9 mouse cellular contexts compared by ENCODE assay signal in the genomic region with DNA sequence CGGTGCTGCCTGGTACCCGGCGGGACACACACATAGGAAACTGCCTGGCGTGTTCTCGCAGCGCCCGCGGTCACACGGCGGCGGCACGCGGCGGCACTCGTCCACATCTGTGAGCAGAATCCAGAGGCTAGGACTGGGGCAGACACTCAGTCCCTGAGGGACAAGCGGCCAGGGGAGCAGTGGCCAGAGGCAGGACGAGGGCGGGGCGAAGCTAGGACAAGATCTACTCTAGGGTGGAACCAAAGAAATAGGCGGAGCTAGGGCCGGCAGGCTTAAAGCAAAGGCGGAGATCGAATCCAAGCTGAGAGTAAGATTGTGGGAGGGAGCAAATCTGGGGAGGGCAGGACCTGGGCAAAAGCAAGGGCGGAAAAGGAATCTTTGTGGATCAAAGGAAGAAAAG. TPM values are rescaled to one million over a fixed set of nuclear protein-coding genes. Genes with fewer than 3 reads are reported as not detected.
A peak's percentile ranks its signal among the peaks of the same experiment; 100 is the strongest.
DNase-seq lines count a peak whose midpoint lies in the region; ATAC-seq and TF ChIP-seq lines count a peak whose summit lies in the region.
"Had no signal": no experiment of that assay in that cellular context is flagged by ENCODE, and none has a peak within 500 bp of the region (broad histone marks: within the 10 kb centered on the region; RNA-seq: fewer than 3 reads in every experiment).

No protein-coding gene starts in this region.

- H3K9ac ChIP-seq in hindbrain, embryonic 13.5 days: peak overlapping the region; percentile 49; the same call in 1 of the 2 replicates
- no peak overlapping the region for H3K9ac ChIP-seq in limb, embryonic 14.5 days (ENCODE audit: low read depth, low read length, severe bottlenecking)
- H3K9ac ChIP-seq in midbrain, embryonic 15.5 days: no peak overlapping the region

- peak overlapping the region; percentile 49 for H3K4me2 ChIP-seq in hindbrain, embryonic 13.5 days
- H3K4me2 ChIP-seq in limb, embryonic 14.5 days (replicated peaks; ENCODE audit: low read depth, low read length, severe bottlenecking): peak overlapping the region; percentile 46
- peak overlapping the region; percentile 32 for H3K4me2 ChIP-seq in midbrain, embryonic 15.5 days

- no peak for TF ChIP-seq CTCF in thymus, adult 2 months (IDR thresholded peaks at IDR 0.05; ENCODE audit: borderline replicate concordance, control insufficient read depth, extremely low read depth, insufficient read depth, low read length, poor library complexity)

- no peak for TF ChIP-seq POLR2A in thymus, adult 2 months (IDR thresholded peaks at IDR 0.05; ENCODE audit: control insufficient read depth, extremely low read depth, insufficient read depth, low read length, poor library complexity)
- no peak for TF ChIP-seq POLR2A in limb, embryonic 14.5 days (IDR thresholded peaks at IDR 0.05; ENCODE audit: borderline replicate concordance, extremely low read depth, insufficient read depth, insufficient read length)

- ATAC-seq in hindbrain, embryonic 13.5 days (ENCODE audit: low FRiP score): peak; percentile 18; the same call in 1 of the 2 replicates
- no peak for ATAC-seq in limb, embryonic 14.5 days (ENCODE audit: low FRiP score, low read depth)
- no peak for ATAC-seq in midbrain, embryonic 15.5 days (replicated peaks)

- peaks cover 25% of the 10 kb centered on the region for H3K4me1 ChIP-seq in thymus, adult 2 months (replicated peaks; ENCODE audit: control insufficient read depth, insufficient read depth, low read length)
- H3K4me1 ChIP-seq in hindbrain, embryonic 13.5 days (replicated peaks): peaks cover 27% of the 10 kb centered on the region
- H3K4me1 ChIP-seq in limb, embryonic 14.5 days (ENCODE audit: control insufficient read depth, insufficient read depth, low read length): peaks cover 22% of the 10 kb centered on the region
- peaks cover 24% of the 10 kb centered on the region for H3K4me1 ChIP-seq in midbrain, embryonic 15.5 days

- no peaks in the 10 kb centered on the region for H3K36me3 ChIP-seq in thymus, adult 2 months (ENCODE audit: control insufficient read depth, insufficient read depth, low read length)
- H3K36me3 ChIP-seq in hindbrain, embryonic 13.5 days: no peaks in the 10 kb centered on the region
- peaks cover 8% of the 10 kb centered on the region for H3K36me3 ChIP-seq in limb, embryonic 14.5 days (ENCODE audit: control insufficient read depth, insufficient read depth, low read length)
- H3K36me3 ChIP-seq in midbrain, embryonic 15.5 days (replicated peaks): no peaks in the 10 kb centered on the region

- no peaks in the 10 kb centered on the region for H3K9me3 ChIP-seq in hindbrain, embryonic 13.5 days
- H3K9me3 ChIP-seq in limb, embryonic 14.5 days (ENCODE audit: control insufficient read depth, low read length): no peaks in the 10 kb centered on the region
- H3K9me3 ChIP-seq in midbrain, embryonic 15.5 days: no peaks in the 10 kb centered on the region

- H3K27ac ChIP-seq in thymus, adult 2 months (ENCODE audit: control insufficient read depth, insufficient read depth, low read length): no peak overlapping the region
- no peak overlapping the region for H3K27ac ChIP-seq in hindbrain, embryonic 13.5 days
- H3K27ac ChIP-seq in limb, embryonic 14.5 days (replicated peaks; ENCODE audit: low read depth, low read length): no peak overlapping the region
- H3K27ac ChIP-seq in midbrain, embryonic 15.5 days: no peak overlapping the region

- H3K4me3 ChIP-seq in thymus, adult 2 months (ENCODE audit: control insufficient read depth, insufficient read depth, low read length): peak overlapping the region; percentile 38
- H3K4me3 ChIP-seq in hindbrain, embryonic 13.5 days: peak overlapping the region; percentile 27
- H3K4me3 ChIP-seq in limb, embryonic 14.5 days (replicated peaks; ENCODE audit: low read length): peak overlapping the region; percentile 28
- H3K4me3 ChIP-seq in midbrain, embryonic 15.5 days: peak overlapping the region; percentile 21

- 4% methylated on average over 24 of the region's 24 CpGs for WGBS in thymus, adult 2 months
- 1% methylated on average over 24 of the region's 24 CpGs for WGBS in hindbrain, embryonic 13.5 days
- 3% methylated on average over 24 of the region's 24 CpGs for WGBS in limb, embryonic 14.5 days
- WGBS in midbrain, embryonic 15.5 days: 1% methylated on average over 24 of the region's 24 CpGs

- H3K27me3 ChIP-seq in thymus, adult 2 months (ENCODE audit: control insufficient read depth, insufficient read depth, low read length): peaks cover 6% of the 10 kb centered on the region; the same call in 1 of the 2 replicates
- peaks cover 96% of the 10 kb centered on the region for H3K27me3 ChIP-seq in hindbrain, embryonic 13.5 days
- peaks cover 41% of the 10 kb centered on the region for H3K27me3 ChIP-seq in limb, embryonic 14.5 days (ENCODE audit: control insufficient read depth, insufficient read depth, low read length)
- peaks cover 61% of the 10 kb centered on the region for H3K27me3 ChIP-seq in midbrain, embryonic 15.5 days (replicated peaks)

- DNase-seq in thymus, adult 2 months: no peak
- DNase-seq in thymus, postnatal 36 days: no peak
- peak; percentile 87 for DNase-seq in gastrocnemius, adult 18-20 months (ENCODE audit: low spot score)
- no peak for DNase-seq in limb, embryonic 14.5 days (ENCODE audit: low spot score)
- no peak for DNase-seq in natural killer cell, adult 2 months (ENCODE audit: low spot score in 2 of 2)
- DNase-seq in right cerebral cortex, adult 18-20 months: no peak

RNA-seq across cellular contexts. Expression of a gene that starts 11.8 kb away (rescaled TPM):
- polyA plus RNA-seq in thymus, adult 2 months (2012; rRNA removed): 48.3 and 77.5 TPM in 2 replicates
- total RNA-seq in gastrocnemius, adult 18-20 months (2021): 10 to 100 TPM; 55.8 to 66.9 TPM
- polyA plus RNA-seq in hindbrain, embryonic 13.5 days (2015; fragmentation: Nextera tagmentation; extraction: Ambion mirVana): 5.4 and 6.0 TPM in 2 replicates
- 86.0 and 107 TPM in 2 replicates for polyA plus RNA-seq in limb, embryonic 14.5 days (2012; rRNA removed)
- polyA plus RNA-seq in limb, embryonic 14.5 days (2014; fragmentation: Nextera tagmentation; extraction: Ambion mirVana): 54.3 and 57.1 TPM in 2 replicates
- 13.4 and 15.7 TPM in 2 replicates for polyA plus RNA-seq in midbrain, embryonic 15.5 days (2015; fragmentation: Nextera tagmentation; extraction: Ambion mirVana)

RNA-seq across cellular contexts. Expression of a gene that starts 30.1 kb away (rescaled TPM):
- polyA plus RNA-seq in thymus, adult 2 months (2012; rRNA removed): 203 and 206 TPM in 2 replicates
- total RNA-seq in gastrocnemius, adult 18-20 months (2021): 1 to 10 TPM; 2.2 to 3.0 TPM
- 61.8 and 62.5 TPM in 2 replicates for polyA plus RNA-seq in hindbrain, embryonic 13.5 days (2015; fragmentation: Nextera tagmentation; extraction: Ambion mirVana)
- polyA plus RNA-seq in limb, embryonic 14.5 days (2012; rRNA removed): 58.7 and 80.6 TPM in 2 replicates
- polyA plus RNA-seq in limb, embryonic 14.5 days (2014; fragmentation: Nextera tagmentation; extraction: Ambion mirVana): 30.5 and 35.5 TPM in 2 replicates
- polyA plus RNA-seq in midbrain, embryonic 15.5 days (2015; fragmentation: Nextera tagmentation; extraction: Ambion mirVana): 63.9 and 64.7 TPM in 2 replicates

RNA-seq across cellular contexts. Expression of a gene that starts 31.5 kb away (rescaled TPM):
- not detected in 2 replicates for polyA plus RNA-seq in thymus, adult 2 months (2012; rRNA removed)
- under 1 TPM in 1 of 2 experiments, not detected in 1; 0.57 TPM for total RNA-seq in gastrocnemius, adult 18-20 months (2021)
- polyA plus RNA-seq in hindbrain, embryonic 13.5 days (2015; fragmentation: Nextera tagmentation; extraction: Ambion mirVana): not detected in 2 replicates
- 0.32 TPM in 1 of 2 replicates, not detected in the other for polyA plus RNA-seq in limb, embryonic 14.5 days (2012; rRNA removed)
- not detected in 2 replicates for polyA plus RNA-seq in limb, embryonic 14.5 days (2014; fragmentation: Nextera tagmentation; extraction: Ambion mirVana)
- polyA plus RNA-seq in midbrain, embryonic 15.5 days (2015; fragmentation: Nextera tagmentation; extraction: Ambion mirVana): not detected in 2 replicates
- total RNA-seq: MEL had no signal
